Mouse (Mus musculus) brain, embryonic 14.5 days (tissue): ENCODE results near the gene Nckap1. TPM values are rescaled to one million over a fixed set of nuclear protein-coding genes. Genes with fewer than 3 reads are reported as not detected.

Source experiments
- DNase-seq: peaks from one replicate; pipeline ENCODE4 v3.0.0-alpha.2; 2011; ENCODE audit warnings: low read depth
- CTCF ChIP-seq: fragments of 200-500 bp; IDR thresholded peaks from 2 replicates; pipeline ENCODE4 v1.5.1; 2012; ENCODE audit warnings: inconsistent platforms, mild to moderate bottlenecking, moderate library complexity, borderline replicate concordance; ENCODE audit not compliant: insufficient read depth, insufficient read length; ENCODE audit errors: extremely low read depth
- POLR2A ChIP-seq: fragments of 200-500 bp; IDR thresholded peaks from 2 replicates; pipeline ENCODE4 v1.6.1; 2012; ENCODE audit warnings: mild to moderate bottlenecking, inconsistent platforms, borderline replicate concordance; ENCODE audit not compliant: poor library complexity, insufficient read depth, insufficient read length, severe bottlenecking; ENCODE audit errors: extremely low read depth
- polyA plus RNA-seq: library from polyadenylated mRNA; depleted of rRNA; stranded (reverse); fragments of >200 nt; gene quantifications from 2 replicates; pipeline ENCODE4 v1.2.3, GENCODE M21; 2012

Nckap1 gene
- polyA plus RNA-seq, 1 experiment: 119 TPM

DNA sequence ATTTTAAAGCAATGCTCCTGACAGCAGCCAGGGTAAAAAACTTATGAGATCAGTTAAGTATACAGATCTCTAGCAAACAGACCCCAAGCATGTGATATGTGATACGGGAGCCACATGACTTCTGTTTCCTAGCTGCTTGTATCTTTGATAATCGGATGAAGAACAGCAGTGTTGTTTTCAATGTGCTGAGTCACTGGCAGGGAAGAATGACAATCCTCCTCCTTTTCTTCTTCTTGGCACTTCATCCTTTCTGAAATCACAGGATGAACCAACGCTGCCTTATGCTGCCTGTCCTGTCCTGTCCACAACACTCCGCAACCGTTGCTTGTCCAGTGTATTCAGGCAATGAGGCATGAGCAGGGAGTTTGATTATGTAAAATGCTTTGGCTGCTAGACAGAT, 15.8 kb upstream of the Nckap1 start:
- TF ChIP-seq CTCF (no peak), POLR2A (no peak)
- DNase-seq: no peak

- no peak for TF ChIP-seq CTCF
- no peak for TF ChIP-seq POLR2A
Measured at GRCm38 (mm10) chr2:80594215-80594918, 13.2 kb upstream of the Nckap1 start.

GRCm38 (mm10) chr2:80582356-80582755, 1.2 kb upstream of the Nckap1 start:
- no peak for DNase-seq
- TF ChIP-seq CTCF: no peak
- TF ChIP-seq POLR2A: no peak

More at GRCm38 (mm10) chr2:80594215-80594918, 13.2 kb upstream of the Nckap1 start:
- DNase-seq: peak; percentile 52

GRCm38 (mm10) chr2:80580311-80580961, 744 bp downstream of the Nckap1 start:
- TF ChIP-seq POLR2A (no peak), CTCF (no peak)
- peak; percentile 67 for DNase-seq

- TF ChIP-seq POLR2A: no peak
- TF ChIP-seq CTCF: no peak
- DNase-seq: no peak
Measured at GRCm38 (mm10) chr2:80579253-80579891, 1.8 kb downstream of the Nckap1 start.

- TF ChIP-seq CTCF (no peak), POLR2A (no peak)
- no peak for DNase-seq
Measured at GRCm38 (mm10) chr2:80577286-80577685, 3.9 kb downstream of the Nckap1 start.

DNA sequence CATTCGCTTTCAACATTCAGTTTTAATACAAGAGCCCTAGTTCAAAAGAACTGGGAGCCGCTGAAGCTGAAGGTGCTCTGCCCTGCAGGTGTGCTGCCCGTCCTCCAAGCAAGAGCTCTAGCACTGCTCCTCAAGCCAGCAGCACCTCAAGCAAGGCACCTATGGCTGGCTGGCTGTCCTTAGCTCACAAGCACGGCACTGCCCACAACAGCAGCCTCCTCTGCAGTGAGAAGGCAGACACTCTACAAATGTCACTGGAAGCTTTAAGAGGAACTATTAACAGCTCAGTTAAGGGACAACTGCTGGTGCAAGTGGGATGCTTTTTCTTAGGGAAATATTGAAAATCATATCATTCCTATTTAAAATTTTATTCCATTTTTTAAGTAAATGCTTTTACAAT, 10.5 kb downstream of the Nckap1 start:
- DNase-seq: no peak
- no peak for TF ChIP-seq POLR2A
- TF ChIP-seq CTCF: no peak

GRCm38 (mm10) chr2:80567411-80567810, 13.8 kb downstream of the Nckap1 start:
- DNase-seq: no peak
- no peak for TF ChIP-seq CTCF
- no peak for TF ChIP-seq POLR2A

- TF ChIP-seq POLR2A (no peak), CTCF (no peak)
Measured at GRCm38 (mm10) chr2:80562253-80562652, 18.9 kb downstream of the Nckap1 start.

GRCm38 (mm10) chr2:80561478-80561877, 19.7 kb downstream of the Nckap1 start:
- no peak for TF ChIP-seq POLR2A
- TF ChIP-seq CTCF: no peak
- no peak for DNase-seq

More at GRCm38 (mm10) chr2:80562253-80562652, 18.9 kb downstream of the Nckap1 start:
- DNase-seq: no peak

- TF ChIP-seq CTCF (no peak), POLR2A (no peak)
- DNase-seq: no peak
Measured at GRCm38 (mm10) chr2:80560773-80561172, 20.4 kb downstream of the Nckap1 start.
